In the genomic region with DNA sequence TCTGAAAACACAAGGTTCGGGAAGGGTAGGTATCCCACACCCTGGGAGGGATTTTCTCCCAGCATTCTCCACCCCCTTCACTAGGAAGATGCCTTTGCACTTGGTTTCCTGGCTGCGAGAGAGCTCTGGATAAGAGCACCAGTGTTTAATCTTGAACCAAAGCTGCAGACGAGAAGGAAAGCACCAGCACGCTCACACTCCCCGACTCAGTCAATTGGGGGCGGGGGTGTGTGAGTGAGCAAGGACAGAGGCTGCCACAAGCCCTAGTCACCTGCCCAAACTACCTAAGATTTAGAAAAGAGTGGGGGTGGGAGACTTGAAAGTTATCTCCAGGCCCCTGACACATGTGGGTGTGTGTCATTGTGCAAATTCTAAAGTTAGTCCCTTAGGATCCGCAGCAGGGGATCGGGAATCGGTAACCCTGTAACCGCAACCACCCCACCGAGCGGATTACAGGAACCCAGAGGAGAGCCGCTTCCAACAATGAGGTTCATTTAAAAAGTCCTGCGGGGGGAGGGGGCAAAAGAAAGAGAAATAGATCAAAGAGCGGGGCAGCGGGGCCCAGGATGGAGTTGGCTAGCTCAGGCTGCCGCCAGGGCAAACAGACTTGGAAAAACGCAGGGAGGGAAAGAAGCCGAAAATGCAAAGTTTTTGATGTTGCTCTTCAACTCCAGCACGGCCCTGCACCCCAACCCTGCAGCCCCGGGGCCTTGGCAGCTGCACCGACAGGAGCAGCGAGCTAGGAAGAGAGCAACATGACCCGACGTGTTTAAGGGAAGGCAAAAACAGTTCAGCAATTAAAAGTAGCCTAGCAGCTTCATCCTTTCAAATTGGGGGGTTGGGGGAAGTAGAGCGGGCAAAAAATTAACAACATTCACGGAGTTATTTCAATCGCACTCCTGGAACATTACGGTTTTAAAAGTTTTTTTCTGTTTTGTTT, we compare ENCODE assay signal across 8 mouse cellular contexts. TPM values are rescaled to one million over a fixed set of nuclear protein-coding genes. Genes with fewer than 3 reads are reported as not detected.
DNase-seq lines count a peak whose midpoint lies in the region; ATAC-seq and TF ChIP-seq lines count a peak whose summit lies in the region.

No protein-coding gene starts in this region.

- H3K27ac ChIP-seq in forebrain, embryonic 14.5 days (ENCODE audit: low read depth, low read length): peak overlapping the region; percentile 80
- peak overlapping the region; percentile 79 for H3K27ac ChIP-seq in liver, embryonic 14.5 days
- peak overlapping the region; percentile 80 for H3K27ac ChIP-seq in neural tube, embryonic 14.5 days (ENCODE audit: low read depth, low read length)

- peak; percentile 43 to 51 for DNase-seq in B cell, adult 2 months
- peak; percentile 91 for DNase-seq in R1 (ENCODE audit: low read depth, low spot score)
- DNase-seq in forebrain, embryonic 14.5 days (ENCODE audit: low spot score): peak; percentile 52
- peak; percentile 78 for DNase-seq in induced T-regulatory cell, adult 2 months (ENCODE audit: low read depth)
- no peak for DNase-seq in liver, embryonic 14.5 days (ENCODE audit: low read depth in 3 of 3, low spot score in 3 of 3)
- no peak for DNase-seq in right cerebral cortex, postnatal 4 days

- peak overlapping the region; percentile 84 for H3K4me2 ChIP-seq in forebrain, embryonic 14.5 days (ENCODE audit: low read length)
- H3K4me2 ChIP-seq in liver, embryonic 14.5 days (ENCODE audit: low read depth): peak overlapping the region; percentile 100
- peak overlapping the region; percentile 86 for H3K4me2 ChIP-seq in neural tube, embryonic 14.5 days (ENCODE audit: low read depth, low read length)

- H3K4me1 ChIP-seq in forebrain, embryonic 14.5 days (ENCODE audit: control insufficient read depth, insufficient read depth, low read length): peaks cover 17% of the 10 kb centered on the region
- H3K4me1 ChIP-seq in liver, embryonic 14.5 days (replicated peaks; ENCODE audit: control insufficient read depth in 2 of 2, insufficient read depth in 2 of 2, low read length in 1 of 2): peaks cover 7 to 16% of the 10 kb centered on the region in 2 experiments
- H3K4me1 ChIP-seq in neural tube, embryonic 14.5 days (ENCODE audit: control insufficient read depth, insufficient read depth, low read length): peaks cover 10% of the 10 kb centered on the region; the same call in 1 of the 2 replicates

- peaks cover 5% of the 10 kb centered on the region; the same call in 1 of the 2 replicates for H3K27me3 ChIP-seq in forebrain, embryonic 14.5 days (replicated peaks; ENCODE audit: control insufficient read depth, insufficient read depth, low read length)
- no peaks in the 10 kb centered on the region for H3K27me3 ChIP-seq in liver, embryonic 14.5 days (ENCODE audit: control insufficient read depth, insufficient read depth, low read length)
- H3K27me3 ChIP-seq in neural tube, embryonic 14.5 days (ENCODE audit: control insufficient read depth, insufficient read depth, low read length): peaks cover 5% of the 10 kb centered on the region

- H3K9ac ChIP-seq in forebrain, embryonic 14.5 days (ENCODE audit: low read length): peak overlapping the region; percentile 75
- H3K9ac ChIP-seq in liver, embryonic 14.5 days (replicated peaks): peak overlapping the region; percentile 95
- peak overlapping the region; percentile 77 for H3K9ac ChIP-seq in neural tube, embryonic 14.5 days (replicated peaks; ENCODE audit: low read depth, low read length)

- H3K36me3 ChIP-seq in forebrain, embryonic 14.5 days (ENCODE audit: control insufficient read depth, insufficient read depth, low read length): peaks cover 10% of the 10 kb centered on the region; the same call in 1 of the 2 replicates
- peaks cover 16% of the 10 kb centered on the region for H3K36me3 ChIP-seq in liver, embryonic 14.5 days (replicated peaks; ENCODE audit: control insufficient read depth, insufficient read depth, low read depth)
- H3K36me3 ChIP-seq in neural tube, embryonic 14.5 days (ENCODE audit: control insufficient read depth, insufficient read depth, low read length): no peaks in the 10 kb centered on the region

- no peak for TF ChIP-seq CTCF in liver, embryonic 14.5 days (IDR thresholded peaks at IDR 0.05; ENCODE audit: low read depth)

- H3K4me3 ChIP-seq in forebrain, embryonic 14.5 days (ENCODE audit: low read depth, low read length): peak overlapping the region; percentile 59
- H3K4me3 ChIP-seq in liver, embryonic 14.5 days (ENCODE audit: insufficient read depth in 1 of 2, low read depth in 2 of 2, low read length in 2 of 2): peak overlapping the region; percentile 92 to 97
- H3K4me3 ChIP-seq in neural tube, embryonic 14.5 days (ENCODE audit: low read depth, low read length): peak overlapping the region; percentile 53

- under 1% methylated on average over 29 of the region's 29 CpGs for WGBS in forebrain, embryonic 14.5 days
- 1% methylated on average over 29 of the region's 29 CpGs for WGBS in liver, embryonic 14.5 days (ENCODE audit: insufficient replicate concordance)
- WGBS in neural tube, embryonic 14.5 days: under 1% methylated on average over 29 of the region's 29 CpGs

- no peak for TF ChIP-seq EP300 in liver, embryonic 14.5 days (IDR thresholded peaks at IDR 0.05; ENCODE audit: low read depth)

- ATAC-seq in forebrain, embryonic 14.5 days: no peak
- ATAC-seq in liver, embryonic 14.5 days (ENCODE audit: insufficient read depth): no peak
- no peak for ATAC-seq in neural tube, embryonic 14.5 days (ENCODE audit: low read depth)
- no peak for ATAC-seq in monocyte, adult 5-6 weeks (replicated peaks; ENCODE audit: insufficient number of reproducible peaks, low FRiP score, low TSS enrichment, poor library complexity, severe bottlenecking)

- H3K9me3 ChIP-seq in forebrain, embryonic 14.5 days (replicated peaks; ENCODE audit: control insufficient read depth, low read length): no peaks in the 10 kb centered on the region
- H3K9me3 ChIP-seq in liver, embryonic 14.5 days (ENCODE audit: control insufficient read depth, low read length): no peaks in the 10 kb centered on the region
- H3K9me3 ChIP-seq in neural tube, embryonic 14.5 days (ENCODE audit: control insufficient read depth, low read length): no peaks in the 10 kb centered on the region

RNA-seq across cellular contexts. Expression of gene Zfp36l1, which starts 1.4 kb away (rescaled TPM):
- 39.7 and 45.5 TPM in 2 replicates for polyA plus RNA-seq in forebrain, embryonic 14.5 days (2014; fragmentation: Nextera tagmentation; extraction: Ambion mirVana)
- 19.4 and 23.5 TPM in 2 replicates for polyA plus RNA-seq in liver, embryonic 14.5 days (2012; rRNA removed)
- 22.7 and 28.5 TPM in 2 replicates for polyA plus RNA-seq in liver, embryonic 14.5 days (2014; fragmentation: Nextera tagmentation; extraction: Ambion mirVana)
- polyA plus RNA-seq in neural tube, embryonic 14.5 days (2014; fragmentation: Nextera tagmentation; extraction: Ambion mirVana): 26.6 and 41.0 TPM in 2 replicates
- 42.9 to 74.7 TPM (median 44.7 TPM) in 3 replicates for total RNA-seq in monocyte, adult 5-6 weeks (2017)

Comparison
In these comparisons a context has a peak if more than half of its experiments do, and no peak if none do; other contexts are left out.
1. DNase-seq: peak in B cell, adult 2 months (2 of 2), R1 (single experiment), forebrain, embryonic 14.5 days (single experiment) and induced T-regulatory cell, adult 2 months (single experiment); none in liver, embryonic 14.5 days (0 of 3) and right cerebral cortex, postnatal 4 days (single experiment).
2. Peak in every context shown above with its lines, with median percentiles within 50 percentile points of each other: H3K27ac ChIP-seq, H3K4me2 ChIP-seq, H3K4me3 ChIP-seq and H3K9ac ChIP-seq.